Mouse (Mus musculus): Measurements from ENCODE around the gene Vmn1r126. TPM values are rescaled to one million over a fixed set of nuclear protein-coding genes. Genes with fewer than 3 reads are reported as not detected.
"Not testable (repeated sequence)": the region's sequence is repeated elsewhere in the genome, so short reads cannot be mapped to it uniquely, and the experiment has no call there.

Gene Vmn1r126
- polyA plus RNA-seq (2014; fragmentation: Nextera tagmentation; extraction: Ambion mirVana), result not detected in 2 replicates

DNA sequence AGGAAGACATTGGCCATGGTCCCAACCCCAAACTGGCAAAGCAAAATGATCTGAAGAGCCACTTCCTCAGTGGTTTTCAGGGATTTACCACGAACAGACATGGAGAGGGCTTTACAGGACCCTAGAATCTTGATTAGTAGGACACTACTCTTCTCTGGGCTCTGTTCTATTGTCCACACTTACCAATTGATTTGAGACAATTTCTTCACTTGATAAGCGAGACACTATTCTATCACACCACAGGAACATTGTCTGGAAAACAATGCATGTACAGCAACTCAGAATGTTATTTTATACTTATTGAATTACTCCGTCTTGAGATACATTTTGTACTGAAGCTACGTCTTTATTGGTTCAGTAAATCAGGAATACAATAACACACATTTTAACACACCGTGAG lies at the start of gene Vmn1r126:
Gene Vmn1r126, minus strand, starts transcription at position 101 of the 400 bp plus-strand sequence.
- not testable (repeated sequence) for H3K4me2 ChIP-seq (ENCODE audit: low read depth); DNase-seq (ENCODE audit: low spot score); H3K9me3 ChIP-seq (ENCODE audit: control insufficient read depth, low read length); ATAC-seq (ENCODE audit: insufficient read depth, low FRiP score, low TSS enrichment); H3K4me1 ChIP-seq (ENCODE audit: control insufficient read depth, insufficient read depth, low read length); H3K27me3 ChIP-seq (ENCODE audit: control insufficient read depth, insufficient read depth, low read length); H3K9ac ChIP-seq (ENCODE audit: low read length); H3K27ac ChIP-seq (ENCODE audit: low read depth, low read length); H3K36me3 ChIP-seq (ENCODE audit: control insufficient read depth, insufficient read depth, low read length); H3K4me3 ChIP-seq (ENCODE audit: low read depth, low read length)
- no CpG with 5 or more reads among the region's 5 CpGs for WGBS

DNA sequence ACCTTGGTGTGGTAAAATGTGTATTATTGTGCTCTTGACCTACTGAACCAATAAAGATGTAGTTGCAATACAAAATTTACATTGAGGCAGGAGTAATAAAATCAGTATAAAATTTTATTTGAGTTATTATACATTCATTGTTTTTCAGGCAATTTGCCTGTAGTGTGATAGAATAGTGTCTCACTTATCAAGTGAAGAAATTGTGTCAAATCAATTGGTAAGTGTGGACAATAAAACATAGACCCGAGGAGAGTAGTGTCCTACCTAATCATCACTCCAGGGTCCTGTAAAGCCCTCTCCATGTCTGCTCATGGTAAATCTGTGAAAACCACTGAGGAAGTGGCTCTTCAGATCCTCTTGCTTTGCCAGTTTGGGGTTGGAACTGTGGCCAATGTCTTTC lies 47.8 kb upstream of the Vmn1r126 start, which contains the start of gene Vmn1r128:
Gene Vmn1r128, plus strand, starts transcription at position 301 of the 400 bp plus-strand sequence.
- not testable (repeated sequence) for DNase-seq (ENCODE audit: low spot score); H3K9ac ChIP-seq (ENCODE audit: low read length); H3K4me1 ChIP-seq (ENCODE audit: control insufficient read depth, insufficient read depth, low read length); H3K36me3 ChIP-seq (ENCODE audit: control insufficient read depth, insufficient read depth, low read length); H3K27me3 ChIP-seq (ENCODE audit: control insufficient read depth, insufficient read depth, low read length); H3K4me3 ChIP-seq (ENCODE audit: low read depth, low read length); ATAC-seq (ENCODE audit: insufficient read depth, low FRiP score, low TSS enrichment); H3K9me3 ChIP-seq (ENCODE audit: control insufficient read depth, low read length); H3K27ac ChIP-seq (ENCODE audit: low read depth, low read length); H3K4me2 ChIP-seq (ENCODE audit: low read depth)
- 72% methylated on average over 1 of the region's 1 CpGs for WGBS

DNA sequence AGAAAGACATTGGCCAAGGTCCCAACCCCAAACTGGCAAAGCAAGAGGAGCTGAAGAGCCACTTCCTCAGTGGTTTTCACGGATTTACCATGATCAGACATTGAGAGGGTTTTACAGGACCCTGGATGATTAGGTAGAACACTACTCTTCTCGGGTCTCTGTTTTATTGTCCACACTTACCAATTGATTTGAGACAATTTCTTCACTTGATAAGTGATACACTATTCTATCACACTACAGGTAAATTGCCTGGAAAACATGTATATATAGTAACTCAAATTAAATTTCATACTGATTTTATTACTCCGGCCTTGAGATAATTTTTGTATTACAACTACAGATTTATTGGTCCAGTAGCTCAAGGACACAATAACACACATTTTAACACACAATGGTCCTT lies 18.5 kb upstream of the Vmn1r126 start, which contains the start of gene Vmn1r127:
Gene Vmn1r127, minus strand, starts transcription at position 101 of the 400 bp plus-strand sequence.
- not testable (repeated sequence) for DNase-seq (ENCODE audit: low spot score); H3K9ac ChIP-seq (ENCODE audit: low read length); H3K4me3 ChIP-seq (ENCODE audit: low read depth, low read length); H3K4me1 ChIP-seq (ENCODE audit: control insufficient read depth, insufficient read depth, low read length); H3K9me3 ChIP-seq (ENCODE audit: control insufficient read depth, low read length); H3K27ac ChIP-seq (ENCODE audit: low read depth, low read length); ATAC-seq (ENCODE audit: insufficient read depth, low FRiP score, low TSS enrichment); H3K4me2 ChIP-seq (ENCODE audit: low read depth); H3K27me3 ChIP-seq (ENCODE audit: control insufficient read depth, insufficient read depth, low read length); H3K36me3 ChIP-seq (ENCODE audit: control insufficient read depth, insufficient read depth, low read length)
- no CpG with 5 or more reads among the region's 3 CpGs for WGBS

DNA sequence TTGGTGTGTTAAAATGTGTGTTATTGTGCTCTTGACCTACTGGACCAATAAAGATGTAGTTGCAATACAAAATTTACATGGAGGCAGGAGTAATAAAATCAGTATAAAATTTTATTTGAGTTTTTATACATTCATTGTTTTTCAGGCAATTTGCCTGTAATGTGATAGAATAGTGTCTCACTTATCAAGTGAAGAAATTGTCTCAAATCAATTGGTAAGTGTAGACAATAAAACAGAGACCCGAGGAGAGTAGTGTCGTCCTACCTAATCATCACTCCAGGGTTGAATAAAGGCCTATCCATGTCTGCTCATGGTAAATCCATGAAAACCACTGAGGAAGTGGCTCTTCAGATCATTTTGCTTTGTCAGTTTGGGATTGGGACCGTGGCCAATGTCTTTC lies 29.4 kb downstream of the Vmn1r126 start, which contains the start of gene Vmn1r125:
Gene Vmn1r125, plus strand, starts transcription at position 301 of the 400 bp plus-strand sequence.
- H3K27ac ChIP-seq (ENCODE audit: low read depth, low read length); H3K4me2 ChIP-seq (ENCODE audit: low read depth); H3K9me3 ChIP-seq (ENCODE audit: control insufficient read depth, low read length); DNase-seq (ENCODE audit: low spot score); H3K36me3 ChIP-seq (ENCODE audit: control insufficient read depth, insufficient read depth, low read length); H3K4me3 ChIP-seq (ENCODE audit: low read depth, low read length); ATAC-seq (ENCODE audit: insufficient read depth, low FRiP score, low TSS enrichment); H3K9ac ChIP-seq (ENCODE audit: low read length); H3K27me3 ChIP-seq (ENCODE audit: control insufficient read depth, insufficient read depth, low read length); H3K4me1 ChIP-seq (ENCODE audit: control insufficient read depth, insufficient read depth, low read length): not testable (repeated sequence)
- 79% methylated on average over 3 of the region's 3 CpGs for WGBS

DNA sequence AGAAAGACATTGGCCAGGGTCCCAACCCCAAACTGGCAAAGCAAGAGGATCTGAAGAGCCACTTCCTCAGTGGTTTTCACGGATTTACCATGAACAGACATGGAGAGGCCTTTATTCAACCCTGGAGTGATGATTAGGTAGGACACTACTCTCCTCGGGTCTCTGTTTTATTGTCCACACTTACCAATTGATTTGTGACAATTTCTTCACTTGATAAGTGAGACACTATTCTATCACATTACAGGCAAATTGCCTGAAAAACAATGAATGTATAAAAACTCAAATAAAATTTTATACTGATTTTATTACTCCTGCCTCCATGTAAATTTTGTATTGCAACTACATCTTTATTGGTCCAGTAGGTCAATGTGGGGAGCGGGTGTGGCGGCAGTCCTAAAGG lies 40.8 kb downstream of the Vmn1r126 start, which contains the start of gene Vmn1r124:
Gene Vmn1r124, minus strand, starts transcription at position 101 of the 400 bp plus-strand sequence.
- not testable (repeated sequence) for H3K4me3 ChIP-seq (ENCODE audit: low read depth, low read length); H3K27ac ChIP-seq (ENCODE audit: low read depth, low read length); H3K9me3 ChIP-seq (ENCODE audit: control insufficient read depth, low read length); H3K27me3 ChIP-seq (ENCODE audit: control insufficient read depth, insufficient read depth, low read length); H3K36me3 ChIP-seq (ENCODE audit: control insufficient read depth, insufficient read depth, low read length); DNase-seq (ENCODE audit: low spot score); H3K9ac ChIP-seq (ENCODE audit: low read length); H3K4me1 ChIP-seq (ENCODE audit: control insufficient read depth, insufficient read depth, low read length); H3K4me2 ChIP-seq (ENCODE audit: low read depth); ATAC-seq (ENCODE audit: insufficient read depth, low FRiP score, low TSS enrichment)
- WGBS, result 82% methylated on average over 4 of the region's 4 CpGs

Other genes with a start within 250 kb of the Vmn1r126 start
- not detected in 2 replicates for gene Vmn1r120, start 247.7 kb downstream of the Vmn1r126 start, polyA plus RNA-seq (2014; fragmentation: Nextera tagmentation; extraction: Ambion mirVana)
- not detected in 2 replicates for gene Vmn1r121, start 203.0 kb downstream of the Vmn1r126 start, polyA plus RNA-seq (2014; fragmentation: Nextera tagmentation; extraction: Ambion mirVana)
- gene Vmn1r122, start 167.3 kb downstream of the Vmn1r126 start, polyA plus RNA-seq (2014; fragmentation: Nextera tagmentation; extraction: Ambion mirVana), result not detected in 2 replicates
- not detected in 2 replicates for gene Vmn1r123, start 139.3 kb downstream of the Vmn1r126 start, polyA plus RNA-seq (2014; fragmentation: Nextera tagmentation; extraction: Ambion mirVana)
- gene Gm5157, start 111.0 kb downstream of the Vmn1r126 start, polyA plus RNA-seq (2014; fragmentation: Nextera tagmentation; extraction: Ambion mirVana), result not detected in 2 replicates
- gene Vmn1r124, start 40.9 kb downstream of the Vmn1r126 start, polyA plus RNA-seq (2014; fragmentation: Nextera tagmentation; extraction: Ambion mirVana), result not detected in 2 replicates
- gene Vmn1r125, start 29.3 kb downstream of the Vmn1r126 start, polyA plus RNA-seq (2014; fragmentation: Nextera tagmentation; extraction: Ambion mirVana), result not detected in 2 replicates
- not detected in 2 replicates for gene Vmn1r127, start 18.4 kb upstream of the Vmn1r126 start, polyA plus RNA-seq (2014; fragmentation: Nextera tagmentation; extraction: Ambion mirVana)
- gene Vmn1r128, start 47.9 kb upstream of the Vmn1r126 start, polyA plus RNA-seq (2014; fragmentation: Nextera tagmentation; extraction: Ambion mirVana), result not detected in 2 replicates
- gene Vmn1r129, start 59.8 kb upstream of the Vmn1r126 start, polyA plus RNA-seq (2014; fragmentation: Nextera tagmentation; extraction: Ambion mirVana), result not detected in 2 replicates
- not detected in 2 replicates for gene Gm6882, start 131.3 kb upstream of the Vmn1r126 start, polyA plus RNA-seq (2014; fragmentation: Nextera tagmentation; extraction: Ambion mirVana)
- gene Vmn1r130, start 210.3 kb upstream of the Vmn1r126 start, polyA plus RNA-seq (2014; fragmentation: Nextera tagmentation; extraction: Ambion mirVana), result not detected in 2 replicates
- gene Vmn1r131, start 244.6 kb upstream of the Vmn1r126 start, polyA plus RNA-seq (2014; fragmentation: Nextera tagmentation; extraction: Ambion mirVana), result not detected in 2 replicates